Comparison of ENCODE assay signal across 12 mouse cellular contexts in genomic region chr1:193156316-193157110, GRCm38 (mm10). TPM values are rescaled to one million over a fixed set of nuclear protein-coding genes. Genes with fewer than 3 reads are reported as not detected.
DNase-seq lines count a peak whose midpoint lies in the region; ATAC-seq and TF ChIP-seq lines count a peak whose summit lies in the region.
"Had no signal": no experiment of that assay in that cellular context is flagged by ENCODE, and none has a peak within 500 bp of the region (broad histone marks: within the 10 kb centered on the region; RNA-seq: fewer than 3 reads in every experiment).

No protein-coding gene starts in this region.

- no peak for ATAC-seq in limb, embryonic 13.5 days (ENCODE audit: low FRiP score, low read depth)
- ATAC-seq in intestine, embryonic 16.5 days = peak; percentile 18; the same call in 1 of the 2 replicates
- ATAC-seq in erythroblast, adult 5-6 weeks (replicated peaks; ENCODE audit: low FRiP score, poor library complexity, severe bottlenecking) = no peak
- ATAC-seq in neural tube, embryonic 15.5 days (ENCODE audit: low FRiP score) = no peak
- ATAC-seq: activated CD4-positive, CD25-positive, alpha-beta regulatory T cell, adult 4 months; midbrain, embryonic 16.5 days had no signal

- TF ChIP-seq POLR2A in liver, adult 2 months (IDR thresholded peaks at IDR 0.05; ENCODE audit: extremely low read depth, insufficient read depth, low read length) = no peak

- peaks cover 41% of the 10 kb centered on the region for H3K4me1 ChIP-seq in limb, embryonic 13.5 days
- peaks cover 18% of the 10 kb centered on the region for H3K4me1 ChIP-seq in limb, embryonic 10.5 days
- H3K4me1 ChIP-seq in intestine, embryonic 16.5 days (ENCODE audit: control insufficient read depth, insufficient read depth, low read length) = peaks cover 25% of the 10 kb centered on the region
- H3K4me1 ChIP-seq in liver, adult 2 months (ENCODE audit: control insufficient read depth, insufficient read depth, low read length) = peaks cover 33% of the 10 kb centered on the region
- H3K4me1 ChIP-seq in neural tube, embryonic 15.5 days = peaks cover 6% of the 10 kb centered on the region

- H3K4me3 ChIP-seq in limb, embryonic 13.5 days = no peak overlapping the region
- H3K4me3 ChIP-seq in limb, embryonic 10.5 days = no peak overlapping the region
- peak overlapping the region; percentile 37 for H3K4me3 ChIP-seq in intestine, embryonic 16.5 days (ENCODE audit: low read length)
- peak overlapping the region; percentile 41 for H3K4me3 ChIP-seq in liver, adult 2 months (ENCODE audit: insufficient read depth, low read depth, low read length)
- no peak overlapping the region for H3K4me3 ChIP-seq in neural tube, embryonic 15.5 days (replicated peaks)

- DNase-seq in limb, embryonic 10.5 days (ENCODE audit: low spot score) = no peak
- peak; percentile 81 for DNase-seq in liver, adult 2 months (ENCODE audit: extremely low read depth, low read depth, low spot score)
- peak; percentile 52 for DNase-seq in testis, postnatal 14 days (ENCODE audit: low spot score)
- no peak for DNase-seq in ovary, postnatal 10 days (ENCODE audit: low spot score)
- DNase-seq: layer of hippocampus, postnatal 36 days had no signal

- H3K79me2 ChIP-seq in liver, adult 2 months (ENCODE audit: control insufficient read depth, insufficient read depth, low read length) = peaks cover 30% of the 10 kb centered on the region; the same call in 1 of the 2 replicates

- no peak overlapping the region for H3K4me2 ChIP-seq in limb, embryonic 13.5 days (replicated peaks)
- peak overlapping the region; percentile 51 for H3K4me2 ChIP-seq in intestine, embryonic 16.5 days (ENCODE audit: low read depth, low read length)
- no peak overlapping the region for H3K4me2 ChIP-seq in neural tube, embryonic 15.5 days
- H3K4me2 ChIP-seq: hindbrain, embryonic 14.5 days had no signal

- no peak for TF ChIP-seq CTCF in liver, adult 2 months (IDR thresholded peaks at IDR 0.05; ENCODE audit: low read depth, low read length)

- 77% methylated on average over 15 of the region's 15 CpGs for WGBS in limb, embryonic 13.5 days
- whole genome bisulfite sequencing in limb, embryonic 10.5 days = 84% methylated on average over 15 of the region's 15 CpGs
- WGBS in intestine, embryonic 16.5 days = 52% methylated on average over 15 of the region's 15 CpGs
- WGBS in liver, adult 2 months = 21% methylated on average over 15 of the region's 15 CpGs
- WGBS in neural tube, embryonic 15.5 days = 82% methylated on average over 15 of the region's 15 CpGs

- no peaks in the 10 kb centered on the region for H3K36me3 ChIP-seq in limb, embryonic 13.5 days
- no peaks in the 10 kb centered on the region for H3K36me3 ChIP-seq in limb, embryonic 10.5 days
- H3K36me3 ChIP-seq in intestine, embryonic 16.5 days (ENCODE audit: control insufficient read depth, insufficient read depth, low read length) = no peaks in the 10 kb centered on the region
- peaks cover 3% of the 10 kb centered on the region for H3K36me3 ChIP-seq in liver, adult 2 months (ENCODE audit: control insufficient read depth, insufficient read depth, low read length)
- H3K36me3 ChIP-seq in neural tube, embryonic 15.5 days = no peaks in the 10 kb centered on the region

- H3K27me3 ChIP-seq in limb, embryonic 13.5 days = peaks cover 42% of the 10 kb centered on the region
- H3K27me3 ChIP-seq in limb, embryonic 10.5 days (ENCODE audit: low read depth, poor library complexity, severe bottlenecking) = peaks cover 45% of the 10 kb centered on the region
- H3K27me3 ChIP-seq in intestine, embryonic 16.5 days (replicated peaks; ENCODE audit: control insufficient read depth, insufficient read depth, low read length) = peaks cover 3% of the 10 kb centered on the region; the same call in 1 of the 2 replicates
- no peaks in the 10 kb centered on the region for H3K27me3 ChIP-seq in liver, adult 2 months (ENCODE audit: control insufficient read depth, insufficient read depth, low read length)
- H3K27me3 ChIP-seq in neural tube, embryonic 15.5 days (replicated peaks) = peaks cover 42% of the 10 kb centered on the region

- H3K9me3 ChIP-seq in limb, embryonic 13.5 days = no peaks in the 10 kb centered on the region
- H3K9me3 ChIP-seq in limb, embryonic 10.5 days (replicated peaks) = no peaks in the 10 kb centered on the region
- no peaks in the 10 kb centered on the region for H3K9me3 ChIP-seq in intestine, embryonic 16.5 days (ENCODE audit: control insufficient read depth, low read length)
- H3K9me3 ChIP-seq in neural tube, embryonic 15.5 days (replicated peaks) = no peaks in the 10 kb centered on the region

- H3K27ac ChIP-seq in limb, embryonic 13.5 days = peak overlapping the region; percentile 22; the same call in 1 of the 2 replicates
- no peak overlapping the region for H3K27ac ChIP-seq in limb, embryonic 10.5 days
- peak overlapping the region; percentile 84 for H3K27ac ChIP-seq in intestine, embryonic 16.5 days (ENCODE audit: low read length)
- H3K27ac ChIP-seq in liver, adult 2 months (replicated peaks; ENCODE audit: insufficient read depth, low read depth, low read length) = peak overlapping the region; percentile 90
- no peak overlapping the region for H3K27ac ChIP-seq in neural tube, embryonic 15.5 days (replicated peaks)
- H3K27ac ChIP-seq: hindbrain, embryonic 14.5 days had no signal

- no peak overlapping the region for H3K9ac ChIP-seq in limb, embryonic 13.5 days
- peak overlapping the region; percentile 62 for H3K9ac ChIP-seq in intestine, embryonic 16.5 days (ENCODE audit: low read depth, low read length)
- peak overlapping the region; percentile 69 for H3K9ac ChIP-seq in liver, adult 2 months (ENCODE audit: low read depth, low read length)
- no peak overlapping the region for H3K9ac ChIP-seq in neural tube, embryonic 15.5 days (replicated peaks)
- H3K9ac ChIP-seq: hindbrain, embryonic 14.5 days had no signal

RNA-seq across cellular contexts. Expression of gene Irf6, which starts 3.6 kb away (rescaled TPM):
- 15.1 and 19.4 TPM in 2 replicates for polyA plus RNA-seq in limb, embryonic 13.5 days (2015; fragmentation: Nextera tagmentation; extraction: Ambion mirVana)
- polyA plus RNA-seq in limb, embryonic 10.5 days (2016; fragmentation: Nextera tagmentation; extraction: Ambion mirVana) = 8.0 and 8.9 TPM in 2 replicates
- polyA plus RNA-seq in intestine, embryonic 16.5 days (2015; fragmentation: Nextera tagmentation; extraction: Ambion mirVana) = 95.0 and 106 TPM in 2 replicates
- total RNA-seq in liver, adult 2 months (2014; rRNA removed) = 33.4 and 38.0 TPM in 2 replicates
- 42.5 and 56.0 TPM in 2 replicates for polyA plus RNA-seq in liver, adult 2 months (2012; rRNA removed)
- total RNA-seq in erythroblast, adult 5-6 weeks (2015; ENCODE audit: low replicate concordance) = not detected in 2 replicates
- 0.42 TPM in 1 of 2 replicates, not detected in the other for total RNA-seq in erythroblast, adult 5-6 weeks (2017; ENCODE audit: low replicate concordance)
- 0.70 and 6.3 TPM in 2 replicates for polyA plus RNA-seq in neural tube, embryonic 15.5 days (2015; fragmentation: Nextera tagmentation; extraction: Ambion mirVana)

RNA-seq across cellular contexts. Expression of gene A130010J15Rik, which starts 11.3 kb away (rescaled TPM):
- polyA plus RNA-seq in limb, embryonic 13.5 days (2015; fragmentation: Nextera tagmentation; extraction: Ambion mirVana) = 18.1 and 18.2 TPM in 2 replicates
- 16.7 and 18.4 TPM in 2 replicates for polyA plus RNA-seq in limb, embryonic 10.5 days (2016; fragmentation: Nextera tagmentation; extraction: Ambion mirVana)
- polyA plus RNA-seq in intestine, embryonic 16.5 days (2015; fragmentation: Nextera tagmentation; extraction: Ambion mirVana) = 13.0 and 13.7 TPM in 2 replicates
- total RNA-seq in liver, adult 2 months (2014; rRNA removed) = 8.1 and 8.7 TPM in 2 replicates
- 2.7 and 3.5 TPM in 2 replicates for polyA plus RNA-seq in liver, adult 2 months (2012; rRNA removed)
- 2.9 and 5.0 TPM in 2 replicates for total RNA-seq in erythroblast, adult 5-6 weeks (2015; ENCODE audit: low replicate concordance)
- total RNA-seq in erythroblast, adult 5-6 weeks (2017; ENCODE audit: low replicate concordance) = 1.3 and 1.4 TPM in 2 replicates
- 9.7 and 11.8 TPM in 2 replicates for polyA plus RNA-seq in neural tube, embryonic 15.5 days (2015; fragmentation: Nextera tagmentation; extraction: Ambion mirVana)

RNA-seq across cellular contexts. Expression of gene Diexf, which starts 26.4 kb away (rescaled TPM):
- polyA plus RNA-seq in limb, embryonic 13.5 days (2015; fragmentation: Nextera tagmentation; extraction: Ambion mirVana) = 9.4 and 10.4 TPM in 2 replicates
- polyA plus RNA-seq in limb, embryonic 10.5 days (2016; fragmentation: Nextera tagmentation; extraction: Ambion mirVana) = 10.1 and 11.5 TPM in 2 replicates
- 5.0 and 9.2 TPM in 2 replicates for polyA plus RNA-seq in intestine, embryonic 16.5 days (2015; fragmentation: Nextera tagmentation; extraction: Ambion mirVana)
- 5.2 and 6.2 TPM in 2 replicates for total RNA-seq in liver, adult 2 months (2014; rRNA removed)
- 8.0 and 11.0 TPM in 2 replicates for polyA plus RNA-seq in liver, adult 2 months (2012; rRNA removed)
- 1.9 and 12.7 TPM in 2 replicates for total RNA-seq in erythroblast, adult 5-6 weeks (2015; ENCODE audit: low replicate concordance)
- total RNA-seq in erythroblast, adult 5-6 weeks (2017; ENCODE audit: low replicate concordance) = 2.7 and 2.8 TPM in 2 replicates
- polyA plus RNA-seq in neural tube, embryonic 15.5 days (2015; fragmentation: Nextera tagmentation; extraction: Ambion mirVana) = 7.8 TPM in 2 replicates

RNA-seq across cellular contexts. Expression of gene Traf3ip3, which starts 45.0 kb away (rescaled TPM):
- polyA plus RNA-seq in limb, embryonic 13.5 days (2015; fragmentation: Nextera tagmentation; extraction: Ambion mirVana) = 11.6 and 12.2 TPM in 2 replicates
- polyA plus RNA-seq in limb, embryonic 10.5 days (2016; fragmentation: Nextera tagmentation; extraction: Ambion mirVana) = 1.0 and 1.5 TPM in 2 replicates
- 3.4 and 4.0 TPM in 2 replicates for polyA plus RNA-seq in intestine, embryonic 16.5 days (2015; fragmentation: Nextera tagmentation; extraction: Ambion mirVana)
- total RNA-seq in liver, adult 2 months (2014; rRNA removed) = 0.65 and 0.67 TPM in 2 replicates
- polyA plus RNA-seq in liver, adult 2 months (2012; rRNA removed) = 0.21 and 0.88 TPM in 2 replicates
- 11.9 and 23.1 TPM in 2 replicates for total RNA-seq in erythroblast, adult 5-6 weeks (2015; ENCODE audit: low replicate concordance)
- 18.1 and 40.7 TPM in 2 replicates for total RNA-seq in erythroblast, adult 5-6 weeks (2017; ENCODE audit: low replicate concordance)
- 3.8 and 15.9 TPM in 2 replicates for polyA plus RNA-seq in neural tube, embryonic 15.5 days (2015; fragmentation: Nextera tagmentation; extraction: Ambion mirVana)

RNA-seq across cellular contexts. Expression of gene Lamb3, which starts 51.0 kb away (rescaled TPM):
- polyA plus RNA-seq in limb, embryonic 13.5 days (2015; fragmentation: Nextera tagmentation; extraction: Ambion mirVana) = 2.3 and 3.6 TPM in 2 replicates
- polyA plus RNA-seq in limb, embryonic 10.5 days (2016; fragmentation: Nextera tagmentation; extraction: Ambion mirVana) = 0.40 and 0.81 TPM in 2 replicates
- 4.1 and 4.3 TPM in 2 replicates for polyA plus RNA-seq in intestine, embryonic 16.5 days (2015; fragmentation: Nextera tagmentation; extraction: Ambion mirVana)
- total RNA-seq in liver, adult 2 months (2014; rRNA removed) = 1.7 and 2.0 TPM in 2 replicates
- polyA plus RNA-seq in liver, adult 2 months (2012; rRNA removed) = 1.6 and 2.4 TPM in 2 replicates
- 0.58 and 11.1 TPM in 2 replicates for total RNA-seq in erythroblast, adult 5-6 weeks (2015; ENCODE audit: low replicate concordance)
- 1.8 and 4.1 TPM in 2 replicates for total RNA-seq in erythroblast, adult 5-6 weeks (2017; ENCODE audit: low replicate concordance)
- 0.59 and 3.8 TPM in 2 replicates for polyA plus RNA-seq in neural tube, embryonic 15.5 days (2015; fragmentation: Nextera tagmentation; extraction: Ambion mirVana)

Comparison
In these comparisons a context has a peak if more than half of its experiments do, and no peak if none do; other contexts are left out.
1. H3K27ac ChIP-seq: peak in limb, embryonic 13.5 days (single experiment), intestine, embryonic 16.5 days (single experiment) and liver, adult 2 months (single experiment); none in limb, embryonic 10.5 days (single experiment) and neural tube, embryonic 15.5 days (single experiment).
2. H3K4me3 ChIP-seq: peak in intestine, embryonic 16.5 days (single experiment) and liver, adult 2 months (single experiment); none in limb, embryonic 13.5 days (single experiment), limb, embryonic 10.5 days (single experiment) and neural tube, embryonic 15.5 days (single experiment).
3. H3K9ac ChIP-seq: peak in intestine, embryonic 16.5 days (single experiment) and liver, adult 2 months (single experiment); none in limb, embryonic 13.5 days (single experiment) and neural tube, embryonic 15.5 days (single experiment).
4. DNase-seq: peak in liver, adult 2 months (single experiment) and testis, postnatal 14 days (single experiment); none in limb, embryonic 10.5 days (single experiment) and ovary, postnatal 10 days (single experiment).